Mouse (Mus musculus) ES-E14 (cell line): ENCODE measurements around the gene Slc5a10.

Experiments
- CHD2 ChIP-seq: IDR thresholded peaks from 2 replicates; pipeline ENCODE4 v1.6.1; 2014; ENCODE audit warnings: mild to moderate bottlenecking, low read depth, low read length, inconsistent platforms
- HCFC1 ChIP-seq: IDR thresholded peaks from 2 replicates; pipeline ENCODE4 v1.6.1; 2012; ENCODE audit warnings: low read length, inconsistent platforms, borderline replicate concordance; ENCODE audit not compliant: insufficient read depth
- MAFK ChIP-seq: IDR thresholded peaks from 2 replicates; pipeline ENCODE4 v1.6.1; 2014; ENCODE audit warnings: mild to moderate bottlenecking, low read depth, low read length, inconsistent platforms; ENCODE audit not compliant: insufficient read depth
- ZC3H11A ChIP-seq: IDR thresholded peaks from 2 replicates; pipeline ENCODE4 v1.6.1; 2012; ENCODE audit warnings: low read depth, mild to moderate bottlenecking, inconsistent platforms, low read length, borderline replicate concordance
- ZNF384 ChIP-seq: IDR thresholded peaks from 2 replicates; pipeline ENCODE4 v1.6.1; 2012; ENCODE audit warnings: low read depth, low read length, inconsistent platforms

DNA sequence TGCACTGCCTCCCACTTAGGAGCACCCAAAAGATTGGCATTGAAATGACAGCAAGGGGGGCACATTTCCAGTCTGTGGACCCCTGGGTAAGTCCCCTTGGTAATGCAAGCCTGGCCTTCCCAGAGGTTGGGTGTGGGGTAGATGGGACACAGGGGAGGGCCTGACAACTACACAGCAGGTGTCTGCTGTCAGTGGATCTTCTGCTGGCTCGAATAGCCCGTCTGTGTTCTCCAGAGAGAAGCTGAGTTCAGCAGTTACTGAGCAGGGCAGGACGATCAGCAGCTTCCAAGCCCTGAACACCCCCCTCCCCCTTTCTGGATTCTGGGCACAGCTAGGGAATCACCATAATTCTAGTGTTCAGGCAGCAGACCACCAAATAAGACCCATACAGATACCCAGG, 1.2 kb downstream of the Slc5a10 start:
- TF ChIP-seq MAFK: no peak
- no peak for TF ChIP-seq CHD2
- TF ChIP-seq ZC3H11A: no peak
- TF ChIP-seq ZNF384: no peak
- no peak for TF ChIP-seq HCFC1
